Mouse (Mus musculus): ENCODE measurements at regions not wholly inside any gene's neighbourhood (a gene's known extent, or its start where the extent isn't known, plus 50 kb on each side); places are given as distances from the start of the nearest gene placed in this dataset.

- TF ChIP-seq CTCF (IDR thresholded peaks at IDR 0.05) (no peak), POLR2A (IDR thresholded peaks at IDR 0.05; ENCODE audit: insufficient read depth, low read depth, low read length) (no peak), EP300 (IDR thresholded peaks at IDR 0.05; ENCODE audit: insufficient read depth, low read depth, low read length) (no peak)
These were observed 92.4 kb upstream of the Jun start for GRCm38 (mm10) chr4:95144440-95144839.
